Mouse (Mus musculus) intestine, embryonic 16.5 days (tissue): ENCODE results near the gene D030056L22Rik. TPM values are rescaled to one million over a fixed set of nuclear protein-coding genes. Genes with fewer than 3 reads are reported as not detected.

Source experiments
- ATAC-seq: fragments of 200-750 bp; cut with Nextera tagmentation; 2 replicates; pipeline ENCODE4 v1.8.0; 2017; ENCODE audit warnings: moderate TSS enrichment, moderate library complexity
- H3K27ac ChIP-seq: fragments of 300-500 bp; sonication (generic); 2 replicates; pipeline ENCODE4 v1.5.1; 2014; ENCODE audit warnings: mild to moderate bottlenecking, low read length
- H3K27me3 ChIP-seq: fragments of 300-500 bp; sonication (generic); replicated peaks from 2 replicates; pipeline ENCODE4 v1.6.1; 2014; ENCODE audit warnings: low read length, control low read depth, mixed read lengths; ENCODE audit not compliant: control insufficient read depth, insufficient read depth
- H3K36me3 ChIP-seq: fragments of 300-500 bp; sonication (generic); 2 replicates; pipeline ENCODE4 v1.6.1; 2014; ENCODE audit warnings: low read length, control low read depth; ENCODE audit not compliant: control insufficient read depth, insufficient read depth
- H3K4me1 ChIP-seq: fragments of 300-500 bp; sonication (generic); 2 replicates; pipeline ENCODE4 v1.6.1; 2014; ENCODE audit warnings: low read length, control low read depth, mixed read lengths; ENCODE audit not compliant: control insufficient read depth, insufficient read depth
- H3K4me2 ChIP-seq: fragments of 300-500 bp; sonication (generic); 2 replicates; pipeline ENCODE4 v1.6.1; 2014; ENCODE audit warnings: low read depth, low read length, control low read depth
- H3K4me3 ChIP-seq: fragments of 300-500 bp; sonication (generic); 2 replicates; pipeline ENCODE4 v1.5.1; 2014; ENCODE audit warnings: mild to moderate bottlenecking, low read length
- H3K9ac ChIP-seq: fragments of 300-500 bp; sonication (generic); 2 replicates; pipeline ENCODE4 v1.6.1; 2014; ENCODE audit warnings: low read depth, low read length
- H3K9me3 ChIP-seq: fragments of 300-500 bp; sonication (generic); 2 replicates; pipeline ENCODE4 v1.6.1; 2016; ENCODE audit warnings: low read length, control low read depth; ENCODE audit not compliant: control insufficient read depth
- WGBS: fragments of 180-500 bp; shearing (Covaris S2); extraction: QIAGEN DNeasy Blood & Tissue Kit; methylation state at CpG from one replicate; pipeline ENCODE4 v1.1.7; 2014; 5-methylcytosine and 5-hydroxymethylcytosine counted together
- polyA plus RNA-seq: library from polyadenylated mRNA; unstranded; fragments of >200 nt; fragmentation: Nextera tagmentation; extraction: Ambion mirVana; gene quantifications from 2 replicates; pipeline ENCODE4 v1.2.1, GENCODE M21; 2015

D030056L22Rik gene
- polyA plus RNA-seq, 1 experiment from 2014 or later = 17.6 TPM

- no peaks in the 10 kb centered on the region for H3K27me3 ChIP-seq
- 0 out of 2 replicates have a peak, but pooled peaks cover 2% of the 10 kb centered on the region for H3K4me1 ChIP-seq
- no peak within 1 kb of the TSS for H3K27ac ChIP-seq
- H3K9me3 ChIP-seq = no peaks in the 10 kb centered on the region
- 6% methylated on average over 41 of the region's 41 CpGs for WGBS
- ATAC-seq = peak; percentile 71
- H3K4me3 ChIP-seq = peak within 1 kb of the TSS; percentile 48
- H3K4me2 ChIP-seq = peak within 1 kb of the TSS; percentile 80
- H3K36me3 ChIP-seq = no peaks in the 10 kb centered on the region
- H3K9ac ChIP-seq = peak within 1 kb of the TSS; percentile 58
These were observed 36.8 kb downstream of the D030056L22Rik start, which contains the start of gene Trpm6 for GRCm38 (mm10) chr19:18749598-18750339. Gene Trpm6, plus strand, starts transcription at chr19:18749983.

DNA sequence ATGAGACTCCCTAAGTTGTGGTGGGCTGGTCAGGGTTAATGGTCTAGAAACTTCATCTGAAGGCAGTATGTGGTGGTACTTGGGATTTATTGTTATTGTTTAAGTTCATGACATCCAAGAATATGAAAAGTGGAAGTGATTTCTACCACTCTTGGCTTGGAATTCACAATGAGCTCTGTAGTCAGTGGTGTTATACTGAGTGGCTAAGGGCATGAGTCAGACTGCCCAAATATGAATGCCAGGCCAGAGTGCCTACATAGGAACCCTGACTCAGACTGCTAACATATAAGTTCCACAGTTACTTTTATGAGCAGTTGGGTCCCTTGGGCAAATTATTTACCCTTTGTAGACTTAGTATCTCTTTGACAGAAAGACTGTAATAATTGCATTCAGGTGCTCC lies 44.2 kb downstream of the D030056L22Rik start:
- H3K27ac ChIP-seq = no peak overlapping the region
- no peak overlapping the region for H3K4me2 ChIP-seq
- H3K4me3 ChIP-seq = no peak overlapping the region
- ATAC-seq = no peak
- no peaks in the 10 kb centered on the region for H3K9me3 ChIP-seq
- H3K4me1 ChIP-seq = no peaks in the 10 kb centered on the region
- no peaks in the 10 kb centered on the region for H3K27me3 ChIP-seq
- no peak overlapping the region for H3K9ac ChIP-seq
- H3K36me3 ChIP-seq = no peaks in the 10 kb centered on the region

GRCm38 (mm10) chr19:18757706-18758105 lies 44.7 kb downstream of the D030056L22Rik start:
- H3K27ac ChIP-seq = no peak overlapping the region
- 56% methylated on average over 4 of the region's 4 CpGs for WGBS
- no peaks in the 10 kb centered on the region for H3K9me3 ChIP-seq
- no peaks in the 10 kb centered on the region for H3K4me1 ChIP-seq
- no peak for ATAC-seq
- H3K36me3 ChIP-seq = no peaks in the 10 kb centered on the region
- H3K9ac ChIP-seq = no peak overlapping the region
- no peak overlapping the region for H3K4me2 ChIP-seq
- no peaks in the 10 kb centered on the region for H3K27me3 ChIP-seq
- no peak overlapping the region for H3K4me3 ChIP-seq

DNA sequence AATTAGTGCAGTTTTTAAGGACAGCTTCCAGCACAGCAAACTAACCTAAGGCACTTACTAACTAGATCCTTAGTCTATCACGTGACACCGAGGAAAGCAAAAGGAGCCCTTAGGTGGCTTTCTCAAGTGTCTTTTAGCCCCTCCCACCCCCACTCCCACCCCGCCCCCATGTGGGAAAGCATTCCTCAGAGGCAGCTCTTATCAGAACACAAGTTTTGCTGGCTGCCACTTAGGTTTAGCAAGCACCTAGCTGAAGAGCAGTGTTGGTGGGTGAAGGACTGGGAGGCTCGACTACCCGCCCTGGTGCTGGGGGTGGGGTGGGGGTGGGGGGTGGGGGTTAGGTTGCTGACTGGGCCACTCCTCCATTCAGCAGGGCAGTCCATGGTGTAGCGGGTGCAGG lies 45.3 kb downstream of the D030056L22Rik start:
- Histone ChIP-seq H3K4me1 (no peaks in the 10 kb centered on the region), H3K9ac (no peak overlapping the region), H3K4me3 (no peak overlapping the region), H3K36me3 (no peaks in the 10 kb centered on the region), H3K27me3 (no peaks in the 10 kb centered on the region), H3K27ac (no peak overlapping the region), H3K9me3 (no peaks in the 10 kb centered on the region), H3K4me2 (no peak overlapping the region)
- 33% methylated on average over 6 of the region's 6 CpGs for WGBS
- ATAC-seq = no peak

- Histone ChIP-seq H3K9ac (no peak overlapping the region), H3K27me3 (no peaks in the 10 kb centered on the region), H3K36me3 (no peaks in the 10 kb centered on the region), H3K4me3 (no peak overlapping the region), H3K9me3 (no peaks in the 10 kb centered on the region), H3K4me2 (no peak overlapping the region), H3K27ac (no peak overlapping the region), H3K4me1 (no peaks in the 10 kb centered on the region)
- ATAC-seq = no peak
- 57% methylated on average over 9 of the region's 9 CpGs for WGBS
These were observed 45.9 kb downstream of the D030056L22Rik start for GRCm38 (mm10) chr19:18758916-18759315.

DNA sequence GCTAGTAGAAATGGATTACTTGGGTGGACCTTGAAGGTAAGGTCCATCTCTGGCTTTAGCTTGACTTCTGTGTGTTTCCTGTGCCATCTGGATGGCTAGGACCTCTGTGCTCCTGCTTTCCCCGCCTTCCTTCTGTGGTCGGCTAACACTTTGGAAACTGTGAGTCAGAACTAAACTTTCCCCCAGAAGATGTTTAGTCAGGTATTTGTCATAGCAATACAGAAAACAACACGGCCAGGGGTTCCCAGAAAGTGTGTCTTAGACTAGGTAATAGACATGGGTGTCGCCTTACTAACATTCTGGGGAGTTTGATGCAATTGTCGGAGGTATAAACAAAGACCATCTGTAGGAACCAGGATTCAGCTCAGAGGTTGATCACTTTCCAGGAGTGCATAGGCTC lies 53.4 kb downstream of the D030056L22Rik start:
- no peak overlapping the region for H3K27ac ChIP-seq
- no peaks in the 10 kb centered on the region for H3K4me1 ChIP-seq
- H3K4me2 ChIP-seq = no peak overlapping the region
- H3K36me3 ChIP-seq = no peaks in the 10 kb centered on the region
- 74% methylated on average over 5 of the region's 5 CpGs for WGBS
- H3K9ac ChIP-seq = no peak overlapping the region
- H3K4me3 ChIP-seq = no peak overlapping the region
- no peak for ATAC-seq
- H3K27me3 ChIP-seq = no peaks in the 10 kb centered on the region
- no peaks in the 10 kb centered on the region for H3K9me3 ChIP-seq

Other genes with a start within 250 kb of the D030056L22Rik start
- 106 and 108 TPM in 2 replicates for gene Ostf1, start 81.4 kb upstream of the D030056L22Rik start, polyA plus RNA-seq
- 10.2 TPM in 2 replicates for gene Nmrk1, start 81.2 kb upstream of the D030056L22Rik start, polyA plus RNA-seq
- 13.7 and 15.6 TPM in 2 replicates for gene Carnmt1, start 42.4 kb upstream of the D030056L22Rik start, polyA plus RNA-seq
- 0.07 and 0.11 TPM in 2 replicates for gene Trpm6, start 36.8 kb downstream of the D030056L22Rik start, polyA plus RNA-seq